Mouse (Mus musculus) stomach, embryonic 15.5 days (tissue): ENCODE measurements around the gene Kcmf1. TPM values are rescaled to one million over a fixed set of nuclear protein-coding genes. Genes with fewer than 3 reads are reported as not detected.
"Not testable (repeated sequence)": the region's sequence is repeated elsewhere in the genome, so short reads cannot be mapped to it uniquely, and the experiment has no call there.

ENCODE experiments used
- ATAC-seq: fragments of 200-750 bp; cut with Nextera tagmentation; 2 replicates; pipeline ENCODE4 v1.8.0; 2017; ENCODE audit warnings: low read depth, moderate number of reproducible peaks, moderate TSS enrichment; ENCODE audit not compliant: insufficient read depth, low FRiP score
- H3K27ac ChIP-seq: fragments of 300-500 bp; sonication (generic); 2 replicates; pipeline ENCODE4 v1.5.1; 2015; ENCODE audit warnings: mild to moderate bottlenecking, inconsistent platforms
- H3K27me3 ChIP-seq: fragments of 300-500 bp; sonication (generic); replicated peaks from 2 replicates; pipeline ENCODE4 v1.6.1; 2015; ENCODE audit warnings: inconsistent platforms
- H3K36me3 ChIP-seq: fragments of 300-500 bp; sonication (generic); 2 replicates; pipeline ENCODE4 v1.6.1; 2015; ENCODE audit warnings: inconsistent platforms
- H3K4me1 ChIP-seq: fragments of 300-500 bp; sonication (generic); 2 replicates; pipeline ENCODE4 v1.6.1; 2015; ENCODE audit warnings: inconsistent platforms
- H3K4me2 ChIP-seq: fragments of 300-500 bp; sonication (generic); 2 replicates; pipeline ENCODE4 v1.6.1; 2015; ENCODE audit warnings: mild to moderate bottlenecking, inconsistent platforms
- H3K4me3 ChIP-seq: fragments of 300-500 bp; sonication (generic); replicated peaks from 2 replicates; pipeline ENCODE4 v1.5.1; 2015; ENCODE audit warnings: inconsistent platforms
- H3K9ac ChIP-seq: fragments of 300-500 bp; sonication (generic); 2 replicates; pipeline ENCODE4 v1.6.1; 2015; ENCODE audit warnings: inconsistent platforms
- H3K9me3 ChIP-seq: fragments of 300-500 bp; sonication (generic); 2 replicates; pipeline ENCODE4 v1.6.1; 2016; ENCODE audit warnings: inconsistent platforms
- WGBS: fragments of 180-500 bp; shearing (Covaris S2); methylation state at CpG from one replicate; pipeline ENCODE4 v1.1.7; 2015; 5-methylcytosine and 5-hydroxymethylcytosine counted together
- polyA plus RNA-seq: library from polyadenylated mRNA; unstranded; fragments of >200 nt; fragmentation: Nextera tagmentation; extraction: Ambion mirVana; gene quantifications from 2 replicates; pipeline ENCODE4 v1.2.1, GENCODE M21; 2015

The Kcmf1 gene
- polyA plus RNA-seq, 1 experiment from 2014 or later, result 46.2 TPM

DNA sequence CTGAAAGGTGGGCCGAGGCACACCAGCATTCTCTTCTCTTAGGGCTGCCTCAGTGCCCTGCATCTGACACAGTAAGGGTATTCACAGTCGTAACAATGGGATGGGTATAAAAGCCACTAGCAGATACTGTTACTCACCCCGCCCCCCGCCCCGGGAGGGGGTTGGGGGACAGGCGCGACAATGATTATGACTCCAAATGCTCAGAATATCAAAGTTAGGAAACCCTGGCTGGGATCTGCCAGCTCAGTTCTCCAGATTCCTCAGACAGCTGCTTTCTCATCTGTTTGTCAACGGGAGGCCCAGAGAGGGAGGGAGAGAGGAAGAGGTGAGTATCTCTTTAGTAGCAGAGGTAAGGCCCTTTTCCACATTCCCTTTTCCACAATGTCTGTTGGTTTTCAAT, 30.2 kb downstream of the Kcmf1 start:
- Histone ChIP-seq H3K27ac (peak overlapping the region; percentile 68), H3K4me2 (no peak overlapping the region), H3K9ac (no peak overlapping the region), H3K4me1 (peaks cover 24% of the 10 kb centered on the region), H3K36me3 (no peaks in the 10 kb centered on the region), H3K9me3 (no peaks in the 10 kb centered on the region), H3K27me3 (no peaks in the 10 kb centered on the region), H3K4me3 (no peak overlapping the region)
- ATAC-seq, result no peak
- 60% methylated on average over 8 of the region's 8 CpGs for WGBS

DNA sequence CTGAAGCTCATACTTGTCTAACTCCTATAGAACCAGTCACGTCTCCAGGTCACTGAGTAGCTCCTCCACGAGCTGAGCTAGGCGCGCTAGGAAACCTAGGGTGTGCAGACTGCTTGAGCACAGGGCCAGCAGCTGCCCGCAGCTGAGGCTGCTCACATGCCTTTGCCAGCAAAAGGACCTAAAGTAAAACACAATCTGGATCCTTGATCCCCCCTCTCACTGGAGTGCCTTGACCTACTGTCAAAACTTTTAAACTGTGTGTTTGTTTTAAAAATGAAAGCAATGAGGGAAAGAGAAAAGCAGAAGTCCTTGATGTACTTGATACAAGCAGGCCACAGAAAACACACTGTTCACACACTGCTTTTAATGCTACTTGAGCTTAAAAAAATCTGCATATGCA, 31.1 kb downstream of the Kcmf1 start:
- Histone ChIP-seq H3K36me3 (no peaks in the 10 kb centered on the region), H3K4me2 (no peak overlapping the region), H3K9ac (no peak overlapping the region), H3K27ac (peak overlapping the region; percentile 68), H3K4me3 (no peak overlapping the region), H3K4me1 (peaks cover 24% of the 10 kb centered on the region), H3K9me3 (no peaks in the 10 kb centered on the region), H3K27me3 (no peaks in the 10 kb centered on the region)
- 34% methylated on average over 5 of the region's 5 CpGs for WGBS
- ATAC-seq, result peak; percentile 42; the same call in 1 of the 2 replicates

DNA sequence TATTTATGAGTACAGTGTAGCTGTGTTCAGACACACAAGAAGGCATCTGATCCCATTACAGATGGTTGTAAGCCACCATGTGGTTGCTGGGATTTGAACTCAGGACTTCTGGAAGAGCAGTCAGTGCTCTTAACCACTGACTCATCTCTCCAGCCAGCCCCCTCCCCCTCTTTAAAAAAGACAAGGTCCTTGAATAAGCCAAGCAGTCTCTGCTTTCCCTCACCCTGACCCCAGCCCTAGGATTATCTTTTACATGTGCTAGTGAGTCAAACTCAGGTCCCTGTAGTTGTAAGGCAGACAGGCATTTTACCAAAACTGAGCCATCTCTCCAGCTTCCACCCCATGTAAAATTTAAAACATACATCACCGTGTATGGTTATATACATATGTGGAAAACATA, 32.0 kb downstream of the Kcmf1 start:
- no peak overlapping the region for H3K4me2 ChIP-seq
- H3K4me1 ChIP-seq, result peaks cover 24% of the 10 kb centered on the region
- H3K9ac ChIP-seq, result no peak overlapping the region
- no peak overlapping the region for H3K27ac ChIP-seq
- no peak for ATAC-seq
- no peaks in the 10 kb centered on the region for H3K27me3 ChIP-seq
- no peaks in the 10 kb centered on the region for H3K9me3 ChIP-seq
- no peak overlapping the region for H3K4me3 ChIP-seq
- 89% methylated on average over 1 of the region's 1 CpGs for whole genome bisulfite sequencing
- H3K36me3 ChIP-seq, result no peaks in the 10 kb centered on the region

DNA sequence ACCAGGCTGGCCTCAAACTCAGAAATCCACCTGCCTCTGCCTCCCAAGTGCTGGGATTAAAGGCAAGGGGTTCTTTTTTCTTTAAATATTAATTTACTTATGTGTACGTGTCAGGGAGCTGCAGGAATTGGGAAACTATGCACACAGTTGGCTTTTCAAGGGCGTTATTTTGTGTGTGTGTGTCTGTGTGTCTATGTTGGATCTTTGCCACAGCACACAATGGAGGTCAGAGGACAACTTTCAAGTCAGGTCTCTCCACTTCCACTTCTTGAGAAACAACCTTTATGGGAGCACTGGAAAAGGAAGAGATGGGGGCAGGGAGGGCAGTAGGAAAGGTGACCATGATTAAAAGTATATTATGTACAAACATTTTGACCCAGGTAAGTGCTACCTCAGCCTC, 33.5 kb downstream of the Kcmf1 start:
- Histone ChIP-seq H3K27ac (no peak overlapping the region), H3K9me3 (no peaks in the 10 kb centered on the region), H3K4me2 (no peak overlapping the region), H3K27me3 (no peaks in the 10 kb centered on the region), H3K9ac (no peak overlapping the region), H3K36me3 (no peaks in the 10 kb centered on the region), H3K4me3 (no peak overlapping the region), H3K4me1 (peaks cover 20% of the 10 kb centered on the region)
- 71% methylated on average over 2 of the region's 2 CpGs for WGBS
- no peak for ATAC-seq

DNA sequence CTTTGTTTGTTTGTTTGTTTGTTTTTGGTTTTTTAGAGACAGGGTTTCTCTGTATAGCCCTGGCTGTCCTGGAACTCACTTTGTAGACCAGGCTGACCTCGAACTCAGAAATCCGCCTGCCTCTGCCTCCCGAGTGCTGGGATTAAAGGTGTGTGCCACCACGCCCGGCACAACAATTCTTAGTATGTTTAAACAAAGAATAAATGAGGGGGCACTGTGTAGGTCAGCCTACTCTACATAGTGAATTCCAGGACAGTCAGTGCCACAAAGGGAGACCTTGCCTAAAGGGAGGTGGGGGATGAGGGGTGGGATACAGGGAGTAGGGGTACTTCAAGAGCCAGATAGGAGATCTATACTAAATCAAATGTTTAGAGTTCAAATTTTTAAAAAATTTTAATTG, 37.1 kb downstream of the Kcmf1 start:
- not testable (repeated sequence) for H3K4me3 ChIP-seq, H3K27me3 ChIP-seq, H3K9me3 ChIP-seq, ATAC-seq, H3K36me3 ChIP-seq, H3K27ac ChIP-seq, H3K9ac ChIP-seq, H3K4me2 ChIP-seq, H3K4me1 ChIP-seq
- WGBS, result 84% methylated on average over 5 of the region's 5 CpGs

DNA sequence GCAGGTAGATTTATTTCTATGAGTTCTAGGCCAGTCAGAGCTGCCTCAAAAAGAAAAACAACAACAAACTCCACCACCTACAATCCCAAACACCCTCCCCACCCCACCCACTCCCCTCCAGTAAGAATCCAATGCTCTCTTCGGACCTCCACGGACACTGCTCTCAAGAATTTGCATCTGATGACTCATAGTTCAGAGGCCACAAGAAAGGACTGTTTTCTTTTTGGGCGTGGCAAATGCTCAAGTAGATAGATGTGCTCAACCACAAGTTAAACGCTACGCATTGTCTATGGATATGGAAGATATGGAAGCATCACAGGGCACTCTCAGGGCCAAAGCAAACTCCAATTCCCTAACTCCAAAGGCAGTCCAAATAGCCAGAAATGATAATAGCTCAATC, 45.5 kb downstream of the Kcmf1 start:
- Histone ChIP-seq H3K27ac (no peak overlapping the region), H3K9me3 (no peaks in the 10 kb centered on the region), H3K9ac (no peak overlapping the region), H3K4me3 (no peak overlapping the region), H3K36me3 (peaks cover 20% of the 10 kb centered on the region), H3K27me3 (no peaks in the 10 kb centered on the region), H3K4me1 (no peaks in the 10 kb centered on the region), H3K4me2 (no peak overlapping the region)
- ATAC-seq, result no peak
- 73% methylated on average over 5 of the region's 5 CpGs for WGBS

DNA sequence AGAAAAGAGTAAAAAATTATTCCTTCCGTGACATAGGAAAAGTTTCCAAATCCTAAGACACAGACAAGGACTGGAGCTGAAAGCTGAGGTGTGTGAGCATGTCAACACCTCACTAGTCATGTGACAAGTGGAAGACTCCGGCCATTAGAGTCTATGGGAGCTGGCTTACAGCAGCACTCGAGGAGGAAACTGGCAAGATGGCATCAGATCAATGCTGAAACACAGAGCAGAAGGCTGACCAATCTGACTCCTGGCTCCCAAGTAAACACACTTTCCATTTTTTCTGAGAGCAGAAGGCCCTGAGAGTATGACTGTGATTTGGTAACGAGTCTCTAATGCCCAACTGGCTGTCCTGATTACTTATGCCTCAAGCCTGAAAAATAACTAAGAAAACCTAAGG, 47.6 kb downstream of the Kcmf1 start:
- no peak for ATAC-seq
- Histone ChIP-seq H3K36me3 (peaks cover 37% of the 10 kb centered on the region), H3K27me3 (no peaks in the 10 kb centered on the region), H3K4me1 (no peaks in the 10 kb centered on the region), H3K9me3 (no peaks in the 10 kb centered on the region), H3K4me3 (no peak overlapping the region), H3K27ac (no peak overlapping the region), H3K9ac (no peak overlapping the region), H3K4me2 (no peak overlapping the region)
- 73% methylated on average over 4 of the region's 4 CpGs for WGBS

DNA sequence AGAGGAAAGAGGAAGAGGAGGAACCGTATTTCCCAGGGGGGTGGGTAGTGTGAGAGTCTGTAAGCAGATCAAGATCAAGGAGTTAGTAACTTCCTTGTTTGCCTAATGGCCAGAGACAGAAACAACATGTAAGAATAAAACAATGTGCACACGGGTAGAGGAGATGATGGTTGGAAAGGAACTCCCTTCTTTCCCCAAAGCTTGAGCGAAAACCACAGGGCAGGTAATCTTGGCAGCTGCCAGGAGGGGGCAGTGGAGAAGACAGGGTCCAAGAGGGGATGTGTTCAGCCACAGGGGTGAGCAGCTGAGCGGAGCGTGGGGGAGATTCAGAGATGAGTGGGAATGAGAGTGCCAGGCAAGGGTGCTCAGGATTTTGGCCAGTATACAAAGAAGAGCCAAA, 48.1 kb downstream of the Kcmf1 start:
- Histone ChIP-seq H3K36me3 (peaks cover 34% of the 10 kb centered on the region), H3K4me3 (no peak overlapping the region), H3K27me3 (no peaks in the 10 kb centered on the region), H3K27ac (no peak overlapping the region), H3K4me1 (no peaks in the 10 kb centered on the region), H3K9me3 (no peaks in the 10 kb centered on the region), H3K4me2 (no peak overlapping the region), H3K9ac (no peak overlapping the region)
- ATAC-seq, result no peak
- WGBS, result 77% methylated on average over 5 of the region's 5 CpGs

DNA sequence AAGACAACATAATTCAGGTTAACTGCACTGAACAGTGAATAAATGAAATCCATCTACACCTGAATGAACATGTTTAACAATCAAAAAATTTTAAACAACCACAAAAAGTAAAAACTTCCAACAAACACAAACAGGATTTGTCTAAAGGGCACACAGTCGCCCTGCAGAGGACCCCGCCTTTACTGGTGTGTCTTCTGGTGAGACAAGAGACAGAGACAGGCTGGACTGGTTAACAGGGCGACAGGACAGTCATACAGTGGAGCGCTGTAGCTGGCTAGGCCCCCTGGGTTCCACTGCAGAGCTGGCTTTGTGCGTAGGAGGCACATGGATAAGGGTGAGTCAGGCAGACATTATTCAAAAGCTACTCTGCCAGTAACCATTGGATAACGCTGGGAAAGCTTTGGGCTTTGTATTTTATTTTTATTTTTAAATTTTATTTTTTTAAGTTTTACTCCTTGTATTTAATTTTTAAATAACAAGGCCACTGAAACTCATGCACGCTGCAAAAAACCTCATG, 57.7 kb downstream of the Kcmf1 start:
- WGBS, result 86% methylated on average over 7 of the region's 7 CpGs
- Histone ChIP-seq H3K36me3 (peaks cover 27% of the 10 kb centered on the region), H3K9me3 (no peaks in the 10 kb centered on the region), H3K27ac (no peak overlapping the region), H3K9ac (no peak overlapping the region), H3K4me1 (no peaks in the 10 kb centered on the region), H3K27me3 (no peaks in the 10 kb centered on the region), H3K4me2 (no peak overlapping the region), H3K4me3 (no peak overlapping the region)
- no peak for ATAC-seq

DNA sequence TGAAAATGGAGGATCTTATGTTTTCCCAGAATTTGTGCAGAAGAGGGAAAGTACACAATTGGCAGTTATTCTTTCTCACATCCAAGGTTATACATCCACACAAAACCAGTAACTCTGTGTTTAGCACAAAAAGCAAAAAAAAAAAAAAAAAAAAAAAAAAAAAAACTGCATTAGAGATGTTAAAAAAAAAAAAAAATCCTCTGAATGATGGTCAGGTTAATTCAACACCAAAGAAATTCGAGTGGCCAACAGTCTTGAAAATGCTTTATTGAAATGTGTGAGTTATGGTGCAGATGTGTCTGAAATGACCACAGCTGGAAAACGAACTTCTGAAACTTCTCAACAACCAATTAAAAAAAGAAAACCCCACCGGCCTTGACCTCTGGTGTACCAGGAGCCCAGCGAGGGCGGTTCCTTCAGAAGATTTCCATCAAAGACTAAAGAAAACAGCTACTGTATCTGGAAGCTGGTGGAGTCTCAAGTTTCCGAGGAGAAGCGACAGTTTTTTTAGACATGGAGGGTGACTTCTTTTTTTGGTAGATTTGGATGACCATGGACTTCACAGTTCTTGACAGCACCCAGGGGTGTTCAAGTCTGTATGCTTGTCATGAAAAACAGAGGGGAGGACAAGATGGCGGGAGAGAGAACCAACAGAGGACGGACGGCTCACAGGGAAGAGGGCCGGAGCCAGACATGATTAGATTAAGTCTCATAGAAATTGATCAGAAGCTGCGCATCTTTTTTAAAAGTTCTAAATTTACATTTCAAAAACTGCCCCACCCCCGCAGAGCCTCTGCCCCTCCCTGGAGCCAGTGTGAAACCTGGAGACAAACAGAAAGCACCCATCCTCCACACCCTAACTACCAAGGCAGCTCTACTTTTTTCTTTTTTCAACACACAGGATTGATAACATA, 58.7 kb downstream of the Kcmf1 start:
- ATAC-seq, result no peak
- Histone ChIP-seq H3K4me3 (no peak overlapping the region), H3K4me1 (no peaks in the 10 kb centered on the region)

DNA sequence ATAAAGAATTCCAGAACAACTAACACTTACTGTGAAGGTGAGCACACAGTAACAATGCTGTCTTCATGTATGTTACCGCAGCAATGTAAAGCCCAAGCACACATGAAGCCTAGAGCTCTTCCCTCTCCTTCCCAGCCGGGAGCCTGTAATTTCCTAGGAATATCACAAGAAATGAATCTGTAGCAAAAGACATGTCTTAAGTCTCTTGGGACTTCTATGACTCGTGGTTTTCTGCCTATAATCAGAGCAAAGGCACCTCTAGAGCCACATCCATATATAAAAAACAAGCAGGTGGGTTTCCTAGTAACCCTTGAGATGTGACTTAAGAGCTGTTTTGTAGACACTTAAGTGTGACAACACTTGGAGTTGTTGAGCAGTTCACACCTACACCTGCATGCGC, 62.0 kb downstream of the Kcmf1 start:
- Histone ChIP-seq H3K4me2 (no peak overlapping the region), H3K27me3 (no peaks in the 10 kb centered on the region), H3K9me3 (no peaks in the 10 kb centered on the region), H3K36me3 (0 out of 2 replicates have a peak, but pooled peaks cover 8% of the 10 kb centered on the region), H3K9ac (no peak overlapping the region), H3K27ac (no peak overlapping the region), H3K4me3 (no peak overlapping the region), H3K4me1 (no peaks in the 10 kb centered on the region)
- ATAC-seq, result no peak
- WGBS, result 89% methylated on average over 4 of the region's 4 CpGs

More for the DNA sequence above, 58.7 kb downstream of the Kcmf1 start:
- no peak overlapping the region for H3K27ac ChIP-seq
- no peak overlapping the region for H3K9ac ChIP-seq
- H3K27me3 ChIP-seq, result no peaks in the 10 kb centered on the region
- WGBS, result 85% methylated on average over 13 of the region's 13 CpGs
- no peaks in the 10 kb centered on the region for H3K9me3 ChIP-seq
- peaks cover 20% of the 10 kb centered on the region for H3K36me3 ChIP-seq
- H3K4me2 ChIP-seq, result no peak overlapping the region

DNA sequence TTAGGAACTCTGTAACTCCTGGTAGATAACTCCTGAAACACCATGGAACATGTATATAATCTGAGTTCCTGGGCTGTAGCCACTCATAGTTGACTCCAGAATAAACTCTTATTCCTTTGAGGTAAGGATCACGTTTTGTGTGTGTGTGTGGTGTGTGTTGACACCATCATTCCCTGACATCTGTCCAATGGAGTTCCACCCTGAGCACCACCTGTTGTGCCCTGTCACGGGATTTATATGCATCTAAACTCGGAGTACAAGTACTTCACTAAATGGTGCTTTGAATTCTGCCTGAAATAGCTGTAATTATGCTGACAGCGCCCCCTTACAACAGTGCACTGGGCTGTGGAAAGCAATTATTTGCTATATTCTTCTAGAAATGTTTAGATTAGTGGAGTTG, 65.3 kb downstream of the Kcmf1 start:
- no peak overlapping the region for H3K9ac ChIP-seq
- H3K27ac ChIP-seq, result no peak overlapping the region
- WGBS, result 52% methylated on average over 4 of the region's 4 CpGs
- no peaks in the 10 kb centered on the region for H3K4me1 ChIP-seq
- no peaks in the 10 kb centered on the region for H3K9me3 ChIP-seq
- H3K36me3 ChIP-seq, result 0 out of 2 replicates have a peak, but pooled peaks cover 4% of the 10 kb centered on the region
- H3K27me3 ChIP-seq, result no peaks in the 10 kb centered on the region
- no peak overlapping the region for H3K4me2 ChIP-seq
- no peak overlapping the region for H3K4me3 ChIP-seq
- no peak for ATAC-seq
